Mouse (Mus musculus) erythroblast, adult 5-6 weeks (primary cell): ENCODE measurements around the gene Emc8. TPM values are rescaled to one million over a fixed set of nuclear protein-coding genes. Genes with fewer than 3 reads are reported as not detected.

Experiments
- ATAC-seq: replicated peaks from 2 replicates; pipeline ENCODE4 v1.8.0; 2016; ENCODE audit warnings: moderate number of reproducible peaks, mild to moderate bottlenecking, moderate TSS enrichment, inconsistent platforms; ENCODE audit not compliant: poor library complexity, low FRiP score, severe bottlenecking
- total RNA-seq, 2 experiments: library from RNA; stranded (forward) in 1 of 2; stranded (reverse) in 1 of 2; fragments of 150-400 nt in 1 of 2; fragments of 200-764, 138-1000 nt in 1 of 2; gene quantifications; 2 replicates each; pipeline versions ENCODE4 v1.2.3 to v1.2.4; 2015 to 2017; ENCODE audit warnings: low replicate concordance in 2 of 2

Emc8 gene
- total RNA-seq (2015; ENCODE audit: low replicate concordance) = 10.9 and 16.7 TPM in 2 replicates
- total RNA-seq (2017; ENCODE audit: low replicate concordance) = 1.8 and 33.7 TPM in 2 replicates

DNA sequence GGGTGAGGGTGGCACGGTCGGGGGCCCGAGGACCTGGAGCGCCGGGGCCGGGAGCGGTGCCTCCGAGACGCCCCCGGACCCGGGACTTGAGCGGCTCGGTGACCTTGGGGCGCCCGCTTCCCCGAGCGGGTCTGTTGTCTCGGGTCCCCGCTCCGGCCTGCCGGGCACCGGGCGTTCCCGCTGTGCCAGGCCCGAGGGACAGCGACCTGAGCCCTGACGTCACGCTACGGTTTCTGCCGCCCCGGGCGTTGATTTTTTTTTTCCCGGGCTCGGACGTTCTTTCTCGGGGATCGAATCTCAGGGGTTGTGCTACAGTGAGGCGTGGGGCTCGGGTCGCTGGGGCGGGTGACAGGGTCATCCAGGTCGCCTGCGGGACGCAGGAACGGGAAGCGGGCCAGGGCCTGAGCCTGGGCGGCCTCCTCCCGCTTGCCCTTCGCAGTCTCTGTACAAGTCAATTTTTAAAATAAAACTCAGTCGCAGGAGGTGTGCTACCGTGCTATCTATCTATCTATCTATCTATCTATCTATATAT lies at the start of gene Emc8:
Gene Emc8, minus strand, starts transcription at position 200 of the 532 bp plus-strand sequence.
- ATAC-seq = peak; percentile 23

DNA sequence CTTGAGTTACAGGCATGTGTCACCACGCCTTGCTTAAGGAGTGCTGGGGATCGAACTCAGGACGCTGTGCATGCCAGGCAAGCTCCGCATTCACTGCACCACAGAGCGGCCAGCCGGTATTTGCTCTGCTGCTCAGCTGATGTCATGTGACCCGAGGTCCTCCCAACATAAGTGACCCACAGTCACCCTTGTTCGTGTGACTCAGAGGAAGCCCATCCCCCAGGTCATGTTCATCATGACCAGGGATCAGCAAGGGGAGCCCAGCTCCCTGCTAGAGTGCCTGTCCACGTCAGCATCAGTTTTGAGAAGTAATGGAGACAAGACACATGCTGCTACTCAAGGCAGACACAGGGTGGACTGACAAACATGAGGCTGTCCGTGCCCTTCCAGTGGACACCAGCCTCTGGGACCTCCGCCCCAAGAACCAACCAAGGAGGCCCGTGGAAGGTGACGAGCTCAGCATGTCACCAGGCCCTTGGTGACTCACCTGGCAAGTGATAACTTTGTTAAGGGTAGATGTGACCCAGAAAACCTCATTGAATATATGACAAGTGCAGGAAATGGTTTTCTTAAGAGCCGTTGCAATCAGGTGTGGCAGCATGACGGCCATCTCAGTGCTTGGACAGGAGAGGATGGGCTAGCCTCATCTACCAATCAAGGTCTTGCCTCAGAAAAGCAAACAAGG lies 47.8 kb upstream of the Emc8 start:
- ATAC-seq = no peak

- no peak for ATAC-seq
Observed at GRCm38 (mm10) chr8:120715200-120715599, 46.8 kb upstream of the Emc8 start.

DNA sequence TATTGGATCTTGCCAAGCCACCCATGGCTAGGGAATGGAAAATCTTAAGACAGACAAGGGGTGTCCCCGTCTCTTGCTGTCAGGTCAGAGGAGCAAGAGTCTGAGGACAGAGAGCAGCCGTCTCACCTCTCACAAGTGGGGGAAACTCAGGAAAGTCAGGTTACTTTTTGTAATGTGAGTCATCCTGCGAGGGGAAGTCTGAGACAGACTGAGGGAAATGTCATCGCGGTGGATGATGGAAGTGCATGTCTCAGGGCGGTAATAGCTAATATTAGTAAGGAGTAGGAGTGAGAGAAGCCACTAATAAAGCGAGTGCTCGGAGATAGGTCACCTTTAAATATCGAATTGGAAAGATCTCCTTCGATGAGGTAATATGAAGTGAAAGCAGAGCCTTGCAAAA lies 40.8 kb upstream of the Emc8 start:
- no peak for ATAC-seq

DNA sequence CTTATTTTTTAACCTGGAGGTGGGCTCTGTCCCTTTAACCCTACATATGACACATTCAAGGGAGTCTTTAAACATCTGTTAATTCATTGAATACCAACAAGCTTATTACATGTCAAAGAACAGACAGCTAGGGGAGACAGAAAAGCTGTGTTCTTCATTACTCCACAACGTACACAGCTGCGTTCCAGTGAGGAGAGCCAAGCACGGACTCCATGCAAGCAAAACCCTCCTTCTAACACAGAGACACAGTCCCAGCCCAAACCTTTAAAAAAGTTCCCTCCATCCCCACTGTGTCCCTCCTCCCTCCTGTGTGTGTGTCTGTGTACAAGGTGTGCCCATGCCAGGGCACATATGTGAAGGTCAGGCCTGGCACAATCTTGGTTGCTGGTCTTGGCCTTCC lies 37.8 kb upstream of the Emc8 start:
- ATAC-seq = no peak

DNA sequence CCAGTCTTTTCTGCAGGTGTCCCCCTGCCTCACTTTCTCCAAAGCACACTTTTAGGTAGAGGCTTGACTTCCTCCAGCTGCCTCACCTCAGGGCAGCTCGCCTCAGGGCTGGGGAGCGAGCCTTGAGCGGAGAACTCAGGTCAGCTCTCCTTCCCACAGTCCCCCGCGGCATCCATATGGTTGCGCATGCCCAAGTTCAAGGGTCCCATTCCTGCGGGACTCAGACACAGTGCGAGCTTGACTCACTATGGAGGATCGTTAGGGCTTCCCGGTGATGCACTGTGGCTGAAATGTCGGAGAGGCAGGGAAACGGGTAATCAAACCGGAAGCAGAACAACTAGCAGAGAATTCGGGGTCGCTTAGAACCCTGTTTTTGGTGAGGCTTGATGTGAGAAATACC lies 36.8 kb upstream of the Emc8 start:
- no peak for ATAC-seq

- ATAC-seq = no peak
Observed at GRCm38 (mm10) chr8:120704203-120704602, 35.8 kb upstream of the Emc8 start.

DNA sequence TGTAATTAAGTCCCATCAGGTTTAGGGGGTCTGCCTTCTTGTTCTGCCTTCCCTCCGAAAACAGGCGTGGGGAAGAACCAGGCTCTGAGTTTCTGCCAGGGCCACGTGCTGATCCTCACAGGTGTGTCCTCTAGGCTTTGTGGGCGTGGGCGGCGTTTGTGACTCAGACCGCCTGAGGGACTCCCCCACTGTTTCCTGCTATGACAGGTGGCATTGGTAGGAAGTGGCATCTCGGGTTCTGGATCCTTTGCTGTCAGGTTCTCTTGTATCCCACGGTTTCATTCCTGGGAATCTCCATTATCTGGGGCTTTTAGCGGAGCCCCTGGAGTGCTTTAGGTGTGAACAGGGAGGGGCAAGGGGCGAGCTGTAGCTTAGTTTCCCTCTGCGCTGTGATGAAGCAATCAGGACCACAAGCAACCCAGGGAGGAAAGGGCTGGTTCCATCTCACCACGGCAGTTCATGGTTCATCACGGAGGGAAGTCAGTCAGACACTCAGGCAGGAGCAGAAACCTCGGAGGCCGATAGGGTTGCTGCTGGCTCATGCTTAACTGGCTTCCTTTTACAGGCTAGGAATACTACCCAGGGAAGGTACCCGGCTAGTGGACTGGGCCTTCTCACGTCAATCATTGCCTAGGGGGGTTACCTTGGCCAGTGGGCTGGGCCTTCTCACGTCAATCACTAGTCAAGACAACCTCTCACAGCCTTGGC lies 33.5 kb upstream of the Emc8 start:
- ATAC-seq = no peak

- no peak for ATAC-seq
Observed at GRCm38 (mm10) chr8:120700053-120700452, 31.7 kb upstream of the Emc8 start.

- ATAC-seq = no peak
Observed at GRCm38 (mm10) chr8:120699565-120699964, 31.2 kb upstream of the Emc8 start.

DNA sequence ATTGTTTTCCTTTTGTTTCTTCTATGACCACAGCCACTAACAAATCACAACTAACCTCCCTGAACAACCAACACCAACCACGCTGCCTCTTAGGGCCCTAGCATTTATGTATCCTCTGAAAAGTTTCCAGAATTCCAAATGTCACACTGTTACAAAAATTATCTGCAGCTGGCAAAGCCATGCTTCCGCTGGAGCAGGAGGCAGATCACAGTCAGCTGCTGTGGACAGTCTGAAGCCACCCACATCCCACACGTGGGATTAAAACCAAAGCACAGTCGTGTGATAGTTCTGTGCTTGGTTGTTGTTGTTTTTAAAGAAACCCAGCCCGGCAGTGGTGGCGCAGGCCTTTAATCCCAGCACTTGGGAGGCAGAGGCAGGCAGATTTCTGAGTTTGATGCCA lies 30.7 kb upstream of the Emc8 start:
- ATAC-seq = no peak

GRCm38 (mm10) chr8:120698426-120698825 lies 30.1 kb upstream of the Emc8 start:
- no peak for ATAC-seq

GRCm38 (mm10) chr8:120697979-120698272 lies 29.6 kb upstream of the Emc8 start:
- ATAC-seq = 0 out of 2 replicates have a peak, but pooled peaks have one; percentile 49

DNA sequence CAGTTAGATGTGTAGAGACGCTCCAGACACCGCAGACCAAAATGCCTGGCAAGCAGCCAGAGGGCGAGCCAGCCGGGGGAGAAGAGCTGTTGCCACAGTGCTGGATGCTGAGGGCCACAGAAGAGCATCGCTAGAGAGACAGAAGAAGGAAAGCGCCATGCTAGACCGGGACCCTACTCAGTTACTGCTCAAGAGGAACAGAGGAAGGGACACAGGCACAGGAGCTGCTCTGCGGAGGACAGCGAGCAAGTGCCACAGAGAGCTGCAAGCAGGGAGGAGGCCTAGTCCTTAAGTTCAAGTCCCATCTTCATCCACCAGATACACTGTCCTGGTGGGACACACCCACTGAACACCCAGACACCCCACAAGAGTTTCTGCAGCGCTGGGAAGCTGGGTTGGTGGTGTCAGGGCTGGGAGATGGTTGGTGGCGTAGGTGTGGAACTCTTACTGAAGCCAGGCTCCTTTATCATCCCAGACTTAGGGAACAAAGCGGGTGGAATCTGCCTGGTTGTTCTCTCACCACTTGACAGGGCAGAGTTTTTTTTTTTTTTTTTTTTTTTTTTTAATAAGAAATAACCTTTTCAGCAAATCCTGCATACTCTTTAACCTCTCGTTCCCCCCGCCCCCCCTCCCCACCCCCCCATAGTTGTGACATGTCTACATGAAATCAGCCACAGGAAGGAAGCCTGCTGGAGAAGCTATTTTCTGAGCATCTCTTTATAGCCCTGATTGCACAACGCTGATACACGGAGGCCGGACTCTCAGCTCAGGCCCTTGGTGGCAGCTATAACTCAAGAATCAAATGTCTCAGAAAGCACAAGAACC lies 29.0 kb upstream of the Emc8 start:
- ATAC-seq = 0 out of 2 replicates have a peak, but pooled peaks have one; percentile 14

DNA sequence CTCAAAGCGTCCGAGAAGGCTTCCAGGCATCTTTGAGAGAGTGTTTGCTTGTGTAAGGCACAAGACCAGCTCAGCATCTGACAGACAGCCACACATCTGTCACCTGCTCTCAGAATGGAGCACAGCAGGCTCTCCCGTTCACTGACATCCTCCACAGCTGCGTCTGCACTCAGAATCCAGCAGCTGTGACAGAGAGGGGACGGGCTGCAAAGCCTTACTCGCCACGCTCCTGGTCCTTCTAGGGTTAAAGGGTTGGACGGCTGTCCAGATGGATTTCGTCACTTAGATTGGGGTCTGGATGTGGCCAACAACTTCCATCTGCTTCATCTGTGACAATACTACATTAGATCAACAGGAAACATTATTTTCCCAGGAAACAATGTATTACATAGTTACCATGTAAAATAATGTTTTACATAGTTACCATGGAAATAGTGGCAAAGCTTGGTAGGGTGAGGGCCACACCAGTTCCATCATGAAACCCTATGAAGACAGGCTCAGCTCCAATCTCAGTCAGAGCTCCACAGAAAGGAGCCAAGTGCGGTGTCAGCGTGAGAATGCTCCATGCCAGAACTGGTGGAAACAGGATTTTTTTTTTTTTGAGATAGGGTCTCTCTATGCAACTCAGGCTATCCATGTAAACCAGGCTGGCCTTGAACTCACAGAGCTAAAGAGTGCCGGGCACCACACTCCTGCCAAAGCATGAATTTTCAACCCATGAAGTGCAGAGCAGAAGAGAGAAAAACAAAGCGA lies 28.2 kb upstream of the Emc8 start:
- ATAC-seq = no peak

DNA sequence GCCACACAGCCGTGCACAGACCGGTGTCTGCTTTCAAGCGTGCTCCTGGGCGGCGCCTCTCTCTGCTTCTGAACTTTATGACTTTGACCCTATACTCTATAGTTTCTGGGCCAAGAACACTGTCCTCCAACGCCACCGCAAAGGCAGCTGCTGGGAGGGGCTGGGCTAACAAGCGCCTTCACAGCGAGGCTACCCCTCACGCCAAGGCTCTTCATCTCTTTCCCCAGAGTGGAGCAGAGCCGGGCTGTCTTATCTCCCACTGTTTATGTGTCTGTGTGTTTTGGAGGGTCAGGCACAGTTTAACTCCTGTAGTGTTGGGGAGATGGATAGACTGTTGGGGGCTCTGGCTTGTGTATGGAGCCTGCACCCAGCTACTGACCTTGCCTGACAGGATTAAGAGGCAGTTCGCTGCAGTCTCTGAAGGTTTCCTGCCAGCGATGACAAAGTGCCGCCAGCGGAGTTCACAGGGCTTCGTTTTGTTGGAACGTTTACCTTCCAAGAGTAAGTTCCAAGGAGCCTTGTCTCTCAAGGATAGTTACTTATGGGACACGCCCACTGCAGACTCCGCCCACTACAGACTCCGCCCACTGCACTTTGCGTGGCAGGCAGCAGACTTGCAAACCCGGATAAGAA lies 25.6 kb upstream of the Emc8 start:
- no peak for ATAC-seq

GRCm38 (mm10) chr8:120692934-120693333 lies 24.6 kb upstream of the Emc8 start:
- no peak for ATAC-seq

DNA sequence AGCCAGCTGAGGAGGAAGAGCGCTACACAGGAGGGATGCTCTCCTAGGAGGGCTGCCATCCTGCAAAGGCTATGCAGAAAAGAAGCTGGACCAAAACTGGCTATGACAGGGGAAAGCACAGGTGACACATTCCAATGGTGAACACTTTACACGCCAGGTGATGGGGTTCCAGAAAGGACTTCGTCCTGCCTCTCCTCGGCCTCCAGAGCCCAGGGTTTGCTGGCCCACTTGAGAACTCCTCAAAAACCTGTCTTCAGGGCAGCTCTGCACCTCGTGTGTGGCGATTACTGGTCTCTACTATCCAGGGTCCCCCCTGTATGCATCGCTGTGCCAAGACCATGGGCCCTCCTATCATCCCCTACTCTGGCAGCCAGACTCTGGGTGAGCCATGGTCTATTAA lies 20.1 kb upstream of the Emc8 start:
- ATAC-seq = no peak

GRCm38 (mm10) chr8:120687786-120688185 lies 19.4 kb upstream of the Emc8 start:
- ATAC-seq = no peak
